Mouse (Mus musculus) liver, postnatal 0 days (tissue): Measurements from ENCODE around the gene Arhgef17.
A peak's percentile ranks its signal among the peaks of the same experiment; 100 is the strongest.

ENCODE experiments used
- CTCF ChIP-seq: sonication (generic); IDR thresholded peaks from 2 replicates; pipeline ENCODE4 v1.5.1; 2016; ENCODE audit warnings: antibody characterized with exemption, low read depth
- EP300 ChIP-seq: IDR thresholded peaks from 2 replicates; pipeline ENCODE4 v1.6.1; 2016; ENCODE audit warnings: antibody characterized with exemption, low read depth, mild to moderate bottlenecking

DNA sequence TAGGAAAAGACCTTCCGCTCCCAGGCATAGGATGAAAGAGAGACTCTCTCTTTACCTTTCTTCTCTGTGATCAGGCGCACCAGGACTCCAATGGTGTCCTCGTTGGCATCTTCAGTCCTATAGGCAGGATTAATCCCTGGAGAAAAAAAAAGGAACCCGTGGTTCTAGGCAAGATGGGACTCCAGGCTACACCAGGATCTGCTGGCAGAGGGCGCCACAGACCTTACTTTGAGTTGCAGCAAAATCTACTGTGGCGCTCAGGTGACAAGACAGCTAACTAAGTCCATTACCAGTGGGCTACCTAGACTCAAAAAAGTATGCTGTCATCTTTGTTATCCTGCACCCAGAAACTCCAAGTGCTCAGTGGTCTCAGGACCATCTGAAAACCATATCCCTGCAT, 83.2 kb downstream of the Arhgef17 start:
- TF ChIP-seq CTCF (peak; percentile 90), EP300 (no peak)
